Mouse (Mus musculus) lung, embryonic 16.5 days (tissue): ENCODE results near the gene 1700092M07Rik. TPM values are rescaled to one million over a fixed set of nuclear protein-coding genes. Genes with fewer than 3 reads are reported as not detected.

Experiments
- ATAC-seq: fragments of 200-750 bp; cut with Nextera tagmentation; 2 replicates; pipeline ENCODE4 v1.8.0; 2017; ENCODE audit warnings: low read depth, mild to moderate bottlenecking, moderate library complexity
- H3K27ac ChIP-seq: fragments of 300-500 bp; sonication (generic); 2 replicates; pipeline ENCODE4 v1.5.1; 2014; ENCODE audit warnings: mild to moderate bottlenecking, control low read depth, low read length
- H3K27me3 ChIP-seq: fragments of 300-500 bp; sonication (generic); 2 replicates; pipeline ENCODE4 v1.6.1; 2014; ENCODE audit warnings: low read depth, low read length, mixed read lengths; ENCODE audit not compliant: control insufficient read depth, insufficient read depth
- H3K36me3 ChIP-seq: fragments of 300-500 bp; sonication (generic); 2 replicates; pipeline ENCODE4 v1.6.1; 2014; ENCODE audit warnings: low read length; ENCODE audit not compliant: control insufficient read depth, insufficient read depth
- H3K4me1 ChIP-seq: fragments of 300-500 bp; sonication (generic); replicated peaks from 2 replicates; pipeline ENCODE4 v1.6.1; 2014; ENCODE audit warnings: low read length, mixed read lengths; ENCODE audit not compliant: control insufficient read depth, insufficient read depth
- H3K4me2 ChIP-seq: fragments of 300-500 bp; sonication (generic); 2 replicates; pipeline ENCODE4 v1.6.1; 2014; ENCODE audit warnings: low read depth, low read length, control low read depth
- H3K4me3 ChIP-seq: fragments of 300-500 bp; sonication (generic); 2 replicates; pipeline ENCODE4 v1.5.1; 2014; ENCODE audit warnings: mild to moderate bottlenecking, low read length, control low read depth
- H3K9ac ChIP-seq: fragments of 300-500 bp; sonication (generic); 2 replicates; pipeline ENCODE4 v1.6.1; 2014; ENCODE audit warnings: low read length, control low read depth
- H3K9me3 ChIP-seq: fragments of 300-500 bp; sonication (generic); 2 replicates; pipeline ENCODE4 v1.6.1; 2016; ENCODE audit warnings: low read length; ENCODE audit not compliant: control insufficient read depth
- WGBS: fragments of 180-500 bp; shearing (Covaris S2); extraction: QIAGEN DNeasy Blood & Tissue Kit; methylation state at CpG from one replicate; pipeline ENCODE4 v1.1.7; 2014; 5-methylcytosine and 5-hydroxymethylcytosine counted together
- polyA plus RNA-seq: library from polyadenylated mRNA; unstranded; fragments of >200 nt; fragmentation: Nextera tagmentation; extraction: Ambion mirVana; gene quantifications from 2 replicates; pipeline ENCODE4 v1.2.1, GENCODE M21; 2015

1700092M07Rik gene
- polyA plus RNA-seq, 1 experiment from 2014 or later: 2.7 TPM

DNA sequence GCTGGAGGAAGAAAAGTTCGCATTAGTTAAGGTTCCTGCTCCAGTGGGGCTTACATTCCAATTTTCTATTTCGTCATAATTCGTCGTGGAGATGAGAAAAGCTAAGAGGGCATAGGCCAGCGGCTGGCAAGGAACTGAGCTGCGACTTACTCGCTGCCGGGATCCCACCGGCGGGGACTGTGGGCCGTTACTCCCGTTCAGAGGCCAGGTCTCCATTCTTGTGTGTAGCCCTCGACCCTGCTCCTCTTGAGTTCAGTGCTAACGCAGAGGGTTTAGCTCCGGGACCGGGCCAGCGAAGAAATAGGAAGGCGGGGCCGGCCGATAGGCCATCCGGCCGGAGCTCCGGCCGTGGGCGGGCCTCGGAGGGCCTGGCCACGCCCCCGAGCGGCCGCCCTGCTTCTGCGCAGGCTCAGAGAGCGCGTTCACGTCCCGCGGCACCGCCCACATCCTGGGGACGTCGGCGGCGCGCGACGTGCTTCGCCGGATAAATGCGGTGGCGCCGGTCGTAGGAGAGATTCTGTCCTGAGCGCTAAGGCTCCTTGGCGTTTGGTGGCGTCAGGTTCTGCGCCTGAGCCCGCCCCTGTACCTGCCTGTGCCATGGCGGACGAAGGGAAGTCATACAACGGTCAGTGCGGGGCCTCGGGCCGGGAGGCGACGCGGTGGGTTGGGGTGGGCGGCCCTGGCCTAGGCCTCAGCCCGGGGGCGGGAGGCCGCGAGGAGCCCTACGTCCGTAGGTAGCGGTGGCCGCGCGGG is 16.3 kb downstream of the 1700092M07Rik start, which contains the start of gene Nxf1:
Gene Nxf1 (plus strand): TSS at position 439 of the 753 bp plus-strand sequence.
- Histone ChIP-seq H3K9me3 (no peaks in the 10 kb centered on the region), H3K27me3 (no peaks in the 10 kb centered on the region), H3K9ac (peak within 1 kb of the TSS; percentile 83), H3K4me1 (peaks cover 18% of the 10 kb centered on the region), H3K36me3 (peaks cover 24% of the 10 kb centered on the region), H3K4me2 (peak within 1 kb of the TSS; percentile 69), H3K4me3 (peak within 1 kb of the TSS; percentile 63), H3K27ac (peak within 1 kb of the TSS; percentile 86)
- under 1% methylated on average over 75 of the region's 75 CpGs for WGBS
- ATAC-seq: peak; percentile 96

- peak overlapping the region; percentile 69 for H3K4me2 ChIP-seq
- no peak for ATAC-seq
- H3K27me3 ChIP-seq: no peaks in the 10 kb centered on the region
- peak overlapping the region; percentile 86 for H3K27ac ChIP-seq
- no peaks in the 10 kb centered on the region for H3K9me3 ChIP-seq
- peak overlapping the region; percentile 63 for H3K4me3 ChIP-seq
- H3K4me1 ChIP-seq: peaks cover 18% of the 10 kb centered on the region
- peak overlapping the region; percentile 83 for H3K9ac ChIP-seq
- H3K36me3 ChIP-seq: peaks cover 18% of the 10 kb centered on the region
- WGBS: 3% methylated on average over 14 of the region's 14 CpGs
Measured at GRCm38 (mm10) chr19:8757471-8757998, 17.0 kb downstream of the 1700092M07Rik start.

DNA sequence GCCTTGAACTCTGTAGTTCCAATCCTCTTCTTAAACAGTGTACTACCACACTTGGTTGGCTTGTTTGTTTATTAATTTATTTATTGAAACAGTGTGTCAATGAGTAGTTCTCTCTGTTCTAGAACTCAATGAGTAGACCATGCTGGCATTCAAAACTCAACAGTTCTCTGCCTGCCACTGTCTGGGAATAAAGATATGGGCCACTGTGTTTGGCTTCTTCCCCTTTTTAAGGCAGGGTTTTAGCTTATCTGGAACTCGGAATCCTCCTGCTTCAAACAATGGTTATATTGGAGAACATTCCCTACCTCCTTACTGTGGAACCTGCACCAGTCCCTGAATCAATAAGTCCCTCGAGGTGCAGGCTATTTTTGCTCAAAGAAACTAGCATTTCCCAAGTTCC is 18.4 kb downstream of the 1700092M07Rik start:
- ATAC-seq: no peak
- 83% methylated on average over 2 of the region's 2 CpGs for WGBS
- H3K9me3 ChIP-seq: no peaks in the 10 kb centered on the region
- H3K36me3 ChIP-seq: peaks cover 19% of the 10 kb centered on the region
- no peak overlapping the region for H3K4me2 ChIP-seq
- H3K4me1 ChIP-seq: peaks cover 18% of the 10 kb centered on the region
- H3K4me3 ChIP-seq: no peak overlapping the region
- no peaks in the 10 kb centered on the region for H3K27me3 ChIP-seq
- H3K9ac ChIP-seq: no peak overlapping the region
- H3K27ac ChIP-seq: no peak overlapping the region

DNA sequence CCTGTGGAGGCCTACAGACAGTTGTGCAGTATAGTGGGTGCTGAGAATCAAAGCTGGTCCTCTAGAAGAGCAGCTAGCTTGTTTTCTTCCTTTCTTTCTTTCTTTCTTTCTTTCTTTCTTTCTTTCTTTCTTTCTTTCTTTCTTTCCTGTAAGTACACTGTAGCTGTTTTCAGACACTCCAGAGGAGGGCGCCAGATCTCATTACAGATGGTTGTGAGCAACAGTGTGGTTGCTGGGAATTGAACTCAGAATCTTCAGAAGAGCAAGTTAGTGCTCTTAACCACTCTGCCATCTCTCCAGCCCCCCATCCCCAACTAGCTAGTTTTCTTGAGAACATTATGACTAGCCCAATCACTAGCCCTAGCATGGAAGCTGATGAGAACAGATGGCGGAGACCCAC is 20.2 kb downstream of the 1700092M07Rik start:
- Histone ChIP-seq H3K9ac (no peak overlapping the region), H3K9me3 (no peaks in the 10 kb centered on the region), H3K36me3 (peaks cover 26% of the 10 kb centered on the region), H3K4me2 (no peak overlapping the region), H3K4me3 (no peak overlapping the region), H3K27me3 (no peaks in the 10 kb centered on the region), H3K27ac (no peak overlapping the region), H3K4me1 (peaks cover 13% of the 10 kb centered on the region)
- no peak for ATAC-seq
- WGBS: 98% methylated on average over 2 of the region's 2 CpGs

DNA sequence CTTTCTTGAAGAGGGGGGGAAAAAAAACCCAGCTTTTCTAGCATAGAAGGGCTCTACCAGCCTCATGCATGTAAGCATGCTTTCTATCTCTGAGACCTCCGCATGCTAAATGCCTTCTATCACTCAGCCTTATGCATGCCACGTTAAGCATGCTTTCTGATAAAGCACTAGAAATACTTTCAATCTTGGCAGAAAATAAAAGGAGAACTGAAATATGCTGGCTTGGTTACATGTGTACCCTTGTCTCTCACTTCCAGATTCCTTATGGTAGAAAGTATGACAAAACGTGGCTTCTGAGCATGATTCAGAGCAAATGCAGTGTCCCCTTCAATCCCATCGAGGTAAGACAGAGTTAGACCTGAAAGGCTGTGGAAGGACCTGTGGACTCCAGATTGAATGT is 22.8 kb downstream of the 1700092M07Rik start:
- Histone ChIP-seq H3K4me2 (no peak overlapping the region), H3K27ac (no peak overlapping the region), H3K9ac (no peak overlapping the region), H3K9me3 (no peaks in the 10 kb centered on the region), H3K36me3 (peaks cover 52% of the 10 kb centered on the region), H3K27me3 (no peaks in the 10 kb centered on the region), H3K4me3 (no peak overlapping the region), H3K4me1 (peaks cover 4% of the 10 kb centered on the region)
- 85% methylated on average over 4 of the region's 4 CpGs for WGBS
- no peak for ATAC-seq

DNA sequence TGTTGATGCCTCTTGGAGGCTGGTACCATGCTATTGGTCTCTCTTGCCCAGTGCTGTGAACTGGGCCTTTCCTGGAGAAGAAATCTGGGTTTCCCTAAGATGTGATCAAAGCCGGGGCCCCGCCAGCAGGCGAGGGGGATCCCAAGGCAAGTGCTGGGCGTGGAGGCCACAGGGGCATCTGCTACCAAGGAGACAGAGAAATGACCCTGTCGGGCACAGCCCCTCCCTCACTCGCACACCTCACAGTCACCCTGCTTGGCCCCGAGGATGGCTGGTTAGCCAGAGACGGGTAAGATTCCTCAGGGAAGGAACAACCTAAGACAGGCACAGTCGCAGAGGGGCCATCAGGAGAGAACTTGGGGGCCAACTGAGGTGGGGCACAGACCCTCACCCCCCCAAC is 25.0 kb downstream of the 1700092M07Rik start:
- ATAC-seq: no peak; the same call in 1 of the 2 replicates
- H3K4me2 ChIP-seq: no peak overlapping the region
- H3K27ac ChIP-seq: no peak overlapping the region
- WGBS: 93% methylated on average over 9 of the region's 9 CpGs
- peaks cover 68% of the 10 kb centered on the region for H3K36me3 ChIP-seq
- no peak overlapping the region for H3K4me3 ChIP-seq
- H3K9me3 ChIP-seq: no peaks in the 10 kb centered on the region
- H3K27me3 ChIP-seq: no peaks in the 10 kb centered on the region
- H3K9ac ChIP-seq: no peak overlapping the region
- H3K4me1 ChIP-seq: peaks cover 4% of the 10 kb centered on the region; the same call in 1 of the 2 replicates

GRCm38 (mm10) chr19:8770567-8771270 is 30.2 kb downstream of the 1700092M07Rik start, which contains the start of gene Tmem223:
TSS of gene Tmem223 (plus strand) at chr19:8770996.
- H3K27me3 ChIP-seq: no peaks in the 10 kb centered on the region
- peaks cover 47% of the 10 kb centered on the region for H3K36me3 ChIP-seq
- H3K4me1 ChIP-seq: peaks cover 24% of the 10 kb centered on the region
- peak within 1 kb of the TSS; percentile 87 for H3K9ac ChIP-seq
- H3K27ac ChIP-seq: peak within 1 kb of the TSS; percentile 86
- peak within 1 kb of the TSS; percentile 73 for H3K4me3 ChIP-seq
- peak within 1 kb of the TSS; percentile 55 for H3K4me2 ChIP-seq
- WGBS: 12% methylated on average over 29 of the region's 29 CpGs
- H3K9me3 ChIP-seq: no peaks in the 10 kb centered on the region
- peak; percentile 44; the same call in 1 of the 2 replicates for ATAC-seq

- H3K36me3 ChIP-seq: peaks cover 24% of the 10 kb centered on the region
- H3K4me3 ChIP-seq: peak overlapping the region; percentile 81
- no peaks in the 10 kb centered on the region for H3K9me3 ChIP-seq
- peak overlapping the region; percentile 81 for H3K9ac ChIP-seq
- no peak for ATAC-seq
- peak overlapping the region; percentile 90 for H3K4me2 ChIP-seq
- no peaks in the 10 kb centered on the region for H3K27me3 ChIP-seq
- H3K4me1 ChIP-seq: peaks cover 26% of the 10 kb centered on the region
- whole genome bisulfite sequencing: 69% methylated on average over 5 of the region's 5 CpGs
- H3K27ac ChIP-seq: no peak overlapping the region
Measured at GRCm38 (mm10) chr19:8772996-8773395, 32.5 kb downstream of the 1700092M07Rik start.

DNA sequence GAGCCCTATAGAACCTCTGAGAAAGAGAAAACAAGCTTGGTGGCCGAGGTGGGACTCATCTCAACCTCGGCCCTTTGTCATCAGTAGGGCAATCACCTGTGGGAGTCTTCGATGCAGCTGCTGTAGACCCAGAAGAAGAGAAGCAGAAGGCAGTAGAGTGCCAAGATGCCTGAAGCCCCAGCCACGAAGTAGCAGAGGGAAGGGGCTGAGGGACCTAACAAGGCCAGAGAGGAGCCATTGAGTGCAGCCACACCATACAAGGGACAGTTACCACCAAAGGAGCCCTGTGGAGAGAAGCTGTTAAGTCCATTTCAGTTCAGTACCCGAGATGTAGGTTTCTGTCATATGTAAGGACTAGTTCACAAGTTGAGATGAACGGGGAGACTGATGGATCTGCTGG is 32.9 kb downstream of the 1700092M07Rik start:
- no peaks in the 10 kb centered on the region for H3K27me3 ChIP-seq
- peaks cover 26% of the 10 kb centered on the region for H3K4me1 ChIP-seq
- peak overlapping the region; percentile 81 for H3K4me3 ChIP-seq
- no peak for ATAC-seq
- H3K36me3 ChIP-seq: peaks cover 20% of the 10 kb centered on the region
- peak overlapping the region; percentile 29; the same call in 1 of the 2 replicates for H3K27ac ChIP-seq
- WGBS: 44% methylated on average over 6 of the region's 6 CpGs
- H3K4me2 ChIP-seq: peak overlapping the region; percentile 90
- no peaks in the 10 kb centered on the region for H3K9me3 ChIP-seq
- H3K9ac ChIP-seq: peak overlapping the region; percentile 81
